Mouse (Mus musculus) right cerebral cortex, postnatal 4 days (tissue): ENCODE measurements at regions not wholly inside any gene's neighbourhood (a gene's known extent, or its start where the extent isn't known, plus 50 kb on each side); places are given as distances from the start of the nearest gene placed in this dataset.

ENCODE experiments used
- DNase-seq: peaks from one replicate; pipeline ENCODE4 v3.0.0-alpha.2; 2022

- no peak for DNase-seq
These were observed 259.2 kb downstream of the Cxcl12 start for GRCm38 (mm10) chr6:117427351-117428142.

DNA sequence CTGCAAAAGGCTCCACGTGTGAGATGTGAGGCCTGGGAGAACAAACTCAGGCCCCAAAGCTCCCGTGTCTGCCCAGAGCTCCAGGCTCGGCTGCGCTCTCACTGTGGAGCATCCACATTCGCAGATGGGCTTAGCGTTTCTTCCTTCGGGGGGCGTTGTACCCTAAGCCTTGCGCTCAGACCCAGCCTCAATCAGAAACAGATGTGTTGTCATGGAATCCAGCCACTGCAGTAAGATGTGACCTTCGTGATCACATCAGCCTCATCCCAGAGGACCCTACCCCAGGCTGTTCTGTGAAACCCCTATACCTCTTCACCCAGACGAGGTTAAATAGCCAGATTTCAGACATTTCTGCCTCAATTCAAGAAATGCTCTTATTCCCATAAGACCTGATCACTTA lies 260.1 kb downstream of the Cxcl12 start:
- DNase-seq, result no peak

DNA sequence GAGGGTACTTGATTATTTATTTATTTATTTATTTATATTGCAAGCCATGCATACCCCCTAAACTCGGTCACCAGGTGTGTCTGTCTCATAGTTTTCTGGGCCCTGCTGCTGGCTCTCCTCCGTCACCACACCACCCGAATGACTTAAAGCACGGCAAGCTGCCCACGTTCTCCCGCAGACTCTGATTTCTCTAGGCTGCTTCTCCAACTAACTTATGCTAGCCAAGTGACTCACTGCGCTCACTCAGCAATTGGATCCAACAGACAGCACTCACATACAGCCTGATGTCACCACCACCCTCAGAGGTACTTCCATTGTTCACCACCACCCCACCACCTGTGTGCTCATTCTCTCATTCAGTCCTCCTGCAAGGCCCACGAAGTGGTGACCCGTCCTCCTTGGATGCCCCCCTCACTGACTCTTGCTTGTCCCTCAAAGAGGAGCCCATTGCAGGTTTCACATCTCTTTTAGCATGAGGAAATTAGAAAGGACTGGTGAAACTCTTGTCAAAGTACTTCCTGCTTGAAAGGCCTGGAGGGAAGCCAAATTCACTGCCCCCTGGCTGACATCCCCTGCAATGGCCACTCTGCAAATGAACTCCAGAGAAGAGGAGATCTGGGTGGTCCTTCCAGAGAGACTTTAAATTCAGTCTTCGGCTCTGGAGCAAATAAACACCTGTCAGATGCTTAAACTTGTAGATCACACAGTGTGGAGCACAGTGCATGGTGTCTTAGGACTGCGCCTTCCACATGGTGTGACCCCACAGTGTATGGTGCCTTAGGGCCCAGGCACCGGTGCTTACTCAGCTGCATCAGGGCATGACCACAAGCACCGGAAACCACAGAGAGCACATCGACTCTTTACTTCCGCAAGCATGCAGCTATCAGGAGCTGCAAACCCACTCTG lies 262.8 kb downstream of the Cxcl12 start:
- DNase-seq, result peak; percentile 23

- DNase-seq, result no peak
These were observed 268.5 kb downstream of the Cxcl12 start for GRCm38 (mm10) chr6:117436851-117437250.

DNA sequence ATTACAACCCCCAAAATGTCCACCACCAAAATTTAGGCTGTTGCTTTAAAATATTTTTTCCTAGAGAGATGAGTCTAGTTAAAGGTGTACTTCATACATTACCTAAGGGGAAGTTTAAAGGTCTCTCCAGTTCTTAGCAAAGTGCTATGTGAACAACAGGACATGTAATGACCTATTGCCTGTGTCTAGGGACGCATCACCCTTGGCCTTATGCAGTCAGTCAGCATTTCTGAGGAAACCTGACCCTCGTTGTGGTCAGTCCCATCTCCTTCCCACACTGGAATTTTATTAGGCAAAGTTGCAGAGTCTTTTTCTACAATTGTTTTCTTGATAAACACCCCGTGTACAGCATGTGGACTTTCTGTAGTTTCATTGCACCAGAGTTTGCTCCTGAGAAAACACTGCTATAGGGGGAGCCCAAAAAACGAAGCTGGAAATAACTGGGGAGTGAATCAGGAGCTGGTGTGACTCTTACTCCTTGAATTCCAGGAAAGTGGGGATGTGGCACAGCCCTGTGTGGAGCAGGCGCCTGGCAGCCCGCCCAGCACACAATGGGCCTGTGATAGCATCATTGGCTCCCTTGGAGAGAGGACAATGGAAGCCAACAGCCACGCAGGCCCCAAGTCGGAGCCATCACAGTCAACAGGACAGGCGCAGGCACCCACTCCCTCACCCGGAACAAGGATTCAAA lies 269.2 kb downstream of the Cxcl12 start:
- peak; percentile 10 for DNase-seq

DNA sequence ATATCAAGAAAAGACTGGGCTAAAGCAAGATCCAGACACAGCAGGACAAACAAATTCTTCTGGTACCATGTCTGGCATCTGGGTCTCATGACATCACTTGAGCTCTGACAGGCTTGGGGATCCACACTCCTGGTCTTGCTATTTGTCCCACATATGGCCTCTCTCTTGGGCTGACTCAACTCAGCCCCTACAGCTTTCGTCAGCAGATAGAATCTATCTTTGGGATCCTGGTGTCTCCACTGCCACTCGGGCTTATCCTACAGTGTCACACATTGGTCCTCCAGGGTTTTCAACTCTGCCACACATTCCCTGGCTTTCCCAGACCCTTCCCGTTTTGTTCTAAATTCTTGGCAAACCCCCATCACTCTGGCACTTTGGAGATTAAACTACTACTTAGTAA lies 280.3 kb downstream of the Cxcl12 start:
- no peak for DNase-seq

DNA sequence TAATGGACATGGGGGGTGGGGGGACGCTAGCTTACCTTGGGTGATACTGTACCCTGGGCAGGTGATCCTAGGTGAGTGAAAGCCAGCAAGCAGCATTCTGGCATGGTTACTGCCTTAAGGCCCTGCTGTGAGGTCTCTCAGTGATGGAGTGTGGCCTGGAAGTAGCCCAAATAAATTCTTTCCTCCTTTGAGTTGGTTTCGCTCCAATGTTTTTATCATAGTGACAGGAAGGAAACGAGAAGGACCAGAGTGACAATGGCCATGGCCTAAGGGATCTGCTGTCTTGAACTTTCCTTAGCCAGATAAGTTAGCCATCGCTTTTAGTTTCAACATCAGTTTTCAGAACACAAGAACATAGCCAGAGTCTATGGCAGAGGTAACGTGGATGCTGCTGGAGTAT lies 282.7 kb downstream of the Cxcl12 start:
- no peak for DNase-seq

DNA sequence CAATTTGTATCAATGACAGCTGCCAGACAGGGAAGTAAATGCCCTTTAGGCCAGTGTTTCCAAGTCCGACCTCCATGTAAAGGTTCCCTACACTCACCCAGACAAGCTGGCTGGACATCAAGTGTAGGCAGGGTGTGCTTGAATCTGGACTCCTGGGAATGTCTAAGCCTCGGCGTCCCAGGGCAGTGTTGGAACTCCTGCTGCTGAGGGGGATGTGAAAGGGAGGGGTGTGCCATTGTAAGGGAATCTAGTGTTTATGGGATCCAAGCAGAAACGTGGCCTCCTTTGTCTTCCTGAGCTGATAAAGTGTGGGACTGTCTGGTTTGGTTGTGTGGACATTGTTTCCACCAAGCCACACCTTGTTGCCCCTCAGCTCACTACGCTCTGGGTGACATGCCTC lies 291.9 kb downstream of the Cxcl12 start:
- no peak for DNase-seq

DNA sequence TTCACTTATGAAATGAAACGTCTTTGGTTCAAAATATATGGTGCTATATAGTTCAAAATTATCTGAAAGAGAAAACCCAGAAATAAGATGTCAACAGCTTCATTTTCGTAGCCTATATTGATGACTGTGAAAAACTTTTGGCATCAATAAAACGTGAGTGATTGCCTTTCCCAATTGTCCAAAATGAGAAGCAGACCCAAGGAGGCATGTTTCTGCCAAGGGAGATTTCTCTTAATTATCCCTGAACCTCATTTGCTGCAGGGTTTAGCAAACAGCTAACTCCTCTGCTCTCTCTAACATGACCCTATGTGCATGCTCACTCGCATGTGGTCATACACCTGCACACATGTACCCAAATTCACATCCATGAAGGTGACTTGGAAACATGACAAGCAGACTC lies 296.8 kb downstream of the Cxcl12 start:
- DNase-seq, result no peak

GRCm38 (mm10) chr6:117465606-117466174 lies 297.4 kb downstream of the Cxcl12 start:
- DNase-seq, result no peak

GRCm38 (mm10) chr6:117479376-117479775 lies 311.0 kb downstream of the Cxcl12 start:
- DNase-seq, result no peak

GRCm38 (mm10) chr6:117480396-117480795 lies 312.1 kb downstream of the Cxcl12 start:
- no peak for DNase-seq

DNA sequence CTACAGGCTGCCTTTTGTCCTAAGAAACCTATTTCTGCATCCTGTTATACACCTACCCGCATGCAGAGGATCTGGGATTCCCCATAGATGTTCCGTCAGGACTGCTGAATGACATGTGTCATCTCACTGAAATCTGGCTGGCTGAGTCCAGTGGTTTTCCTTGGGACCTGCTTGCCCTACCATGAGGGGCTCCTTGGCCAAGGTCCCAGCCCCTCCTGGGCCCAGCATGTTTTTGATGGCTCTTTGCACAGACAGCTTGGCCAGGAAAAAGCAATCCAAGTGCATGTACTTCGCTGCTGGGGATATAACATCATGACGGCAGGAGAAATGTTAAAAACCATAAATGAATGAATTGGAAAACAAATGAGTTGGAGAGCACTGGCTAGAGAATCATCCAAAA lies 320.8 kb downstream of the Cxcl12 start:
- no peak for DNase-seq

- no peak for DNase-seq
These were observed 321.5 kb downstream of the Cxcl12 start for GRCm38 (mm10) chr6:117489761-117490396.

DNA sequence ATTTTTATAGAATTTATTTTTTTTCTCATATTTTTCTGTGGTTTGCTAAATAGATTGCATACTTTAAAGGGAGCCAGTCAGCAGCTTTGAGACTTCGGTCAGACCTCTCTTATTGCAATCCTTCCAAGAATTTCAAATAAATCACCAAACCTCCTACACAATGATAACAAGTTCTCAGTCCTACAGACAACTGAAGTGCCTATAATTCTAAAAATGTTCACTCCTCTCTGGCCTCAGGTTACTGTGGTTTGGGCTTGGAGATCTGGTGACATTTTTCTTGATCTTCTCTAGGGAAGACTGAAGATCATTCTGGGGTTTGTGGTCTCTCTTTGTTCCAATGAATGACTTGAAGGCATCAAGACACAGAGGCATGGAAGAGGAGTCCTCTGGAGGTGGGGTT lies 326.6 kb downstream of the Cxcl12 start:
- DNase-seq, result no peak

- DNase-seq, result no peak
These were observed 329.0 kb downstream of the Cxcl12 start for GRCm38 (mm10) chr6:117497337-117497736.

GRCm38 (mm10) chr6:117497904-117498303 lies 329.6 kb downstream of the Cxcl12 start:
- no peak for DNase-seq

- DNase-seq, result no peak
These were observed 334.0 kb downstream of the Cxcl12 start for GRCm38 (mm10) chr6:117502346-117502745.

DNA sequence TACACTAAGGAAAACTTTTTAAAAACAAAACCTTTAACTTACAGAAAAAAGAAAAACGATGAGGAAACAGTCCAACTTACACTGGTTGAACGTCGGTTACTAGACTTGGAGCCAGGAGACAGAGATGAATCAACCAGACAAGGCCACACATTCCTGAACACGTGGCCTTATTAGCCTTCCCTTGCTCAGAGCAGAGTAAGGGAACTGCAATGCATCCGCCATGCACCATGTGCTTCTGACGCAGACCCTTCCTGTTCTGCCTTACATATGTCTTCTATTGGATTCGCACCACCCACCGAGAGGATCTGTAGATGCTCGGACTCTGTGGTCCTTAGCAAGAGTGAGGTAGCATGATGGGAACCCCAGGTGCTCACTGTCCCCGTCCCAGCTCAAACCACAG lies 336.2 kb upstream of the Zfp637 start:
- DNase-seq, result no peak

DNA sequence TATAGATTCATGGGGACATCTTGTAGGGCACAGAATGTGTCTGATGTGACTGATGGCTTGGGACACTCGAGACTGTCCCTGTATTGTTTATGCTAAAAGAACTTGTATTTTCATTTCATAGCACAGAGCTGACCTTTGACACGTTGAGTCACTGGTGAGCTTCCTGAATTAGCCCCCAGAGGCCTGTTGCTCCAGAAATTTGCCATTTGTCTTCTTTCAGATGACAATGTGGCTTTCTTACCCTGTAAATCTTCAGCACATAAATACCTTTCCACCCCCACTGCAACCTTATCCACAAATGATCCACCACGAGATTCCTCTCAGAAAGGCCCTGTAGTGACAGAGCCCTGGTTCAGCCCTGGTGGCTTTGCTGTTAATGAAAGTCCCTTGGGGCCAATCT lies 335.5 kb upstream of the Zfp637 start:
- DNase-seq, result no peak

GRCm38 (mm10) chr6:117506619-117507018 lies 334.4 kb upstream of the Zfp637 start:
- DNase-seq, result no peak

DNA sequence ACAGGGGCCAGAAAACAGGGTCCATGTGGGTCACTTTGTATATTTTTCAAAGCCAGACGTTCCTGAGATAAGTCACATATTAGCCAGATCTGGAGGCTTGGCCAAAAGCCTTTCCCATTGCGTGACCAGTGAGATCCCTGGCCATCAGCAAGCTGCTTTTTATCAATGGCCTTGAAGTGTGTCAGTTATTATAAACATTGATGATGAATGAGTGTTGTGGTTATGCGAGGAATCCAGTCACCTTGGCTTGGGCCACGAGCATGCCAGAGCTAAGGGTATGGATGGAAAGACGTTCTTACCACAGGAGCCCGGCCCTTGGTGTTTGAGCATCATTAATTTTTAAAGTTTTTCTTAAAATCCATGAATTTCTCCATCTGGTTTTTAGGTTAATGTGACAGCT lies 332.1 kb upstream of the Zfp637 start:
- DNase-seq, result no peak

DNA sequence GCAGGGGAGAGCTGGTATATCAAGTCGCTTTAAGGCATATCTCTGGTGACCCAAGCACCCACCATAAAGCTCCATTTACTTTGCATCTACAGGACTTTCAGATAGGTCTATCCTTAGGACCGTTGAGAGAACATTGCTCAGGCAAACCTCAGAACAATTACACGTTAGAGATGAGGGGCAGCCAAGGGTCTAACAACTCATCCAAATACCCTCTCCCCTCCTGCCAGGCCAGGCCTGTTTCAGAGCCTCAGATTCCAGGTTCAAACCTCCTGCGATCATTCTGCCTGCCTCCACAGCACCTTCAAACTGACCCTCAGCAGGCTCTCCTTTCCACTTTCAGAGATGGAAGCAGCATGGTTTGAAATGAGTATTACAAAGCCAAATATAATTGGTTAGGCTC lies 331.0 kb upstream of the Zfp637 start:
- no peak for DNase-seq
